Mouse (Mus musculus): ENCODE data around the gene Sgms1. TPM values are rescaled to one million over a fixed set of nuclear protein-coding genes. Genes with fewer than 3 reads are reported as not detected.
A peak's percentile ranks its signal among the peaks of the same experiment; 100 is the strongest.

The Sgms1 gene
- total and polyA plus RNA-seq, 3 experiments, result 27.0 to 62.1 (median 60.5) TPM

GRCm38 (mm10) chr19:32394825-32395224 is 5.3 kb upstream of the Sgms1 start:
- no peaks in the 10 kb centered on the region for H3K36me3 ChIP-seq (ENCODE audit: control insufficient read depth, insufficient read depth, low read length)
- H3K27ac ChIP-seq, result no peak overlapping the region
- H3K27me3 ChIP-seq (ENCODE audit: control insufficient read depth, insufficient read depth, low read length), result no peaks in the 10 kb centered on the region; the same call in 1 of the 2 replicates
- H3K9ac ChIP-seq (ENCODE audit: low read depth, low read length), result no peak overlapping the region
- H3K4me1 ChIP-seq (ENCODE audit: control insufficient read depth, insufficient read depth, low read length), result peaks cover under 1% of the 10 kb centered on the region; the same call in 1 of the 2 replicates
- H3K79me2 ChIP-seq (replicated peaks; ENCODE audit: control insufficient read depth, insufficient read depth, low read length), result no peaks in the 10 kb centered on the region
- intact Hi-C loops (cut with DNase I), result loop anchor here (5.0 kb wide), 2 partner anchors 57 to 997 kb away; partner anchors contain the start of gene Rnls
- TF ChIP-seq POLR2A (IDR thresholded peaks at IDR 0.05; ENCODE audit: insufficient read depth, low read depth, low read length) (no peak), EP300 (IDR thresholded peaks at IDR 0.05; ENCODE audit: insufficient read depth, low read depth, low read length) (no peak), CTCF (IDR thresholded peaks at IDR 0.05) (no peak)
- 85% methylated on average over 13 of the region's 13 CpGs for WGBS
- no peak overlapping the region for H3K4me3 ChIP-seq
- no peak for DNase-seq

- no peak for TF ChIP-seq POLR2A (IDR thresholded peaks at IDR 0.05; ENCODE audit: insufficient read depth, low read depth, low read length)
- peak; percentile 22; the same call in 1 of the 2 replicates for TF ChIP-seq CTCF (IDR thresholded peaks at IDR 0.05)
- TF ChIP-seq EP300 (IDR thresholded peaks at IDR 0.05; ENCODE audit: insufficient read depth, low read depth, low read length), result no peak
- no peak overlapping the region for H3K27ac ChIP-seq
- no peak overlapping the region for H3K9ac ChIP-seq (ENCODE audit: low read depth, low read length)
- intact Hi-C loops (cut with DNase I), result loop anchor here (5.0 kb wide), 1 partner anchor 58 kb away; no protein-coding TSS in a partner anchor
- peaks cover 2% of the 10 kb centered on the region; the same call in 1 of the 2 replicates for H3K4me1 ChIP-seq (ENCODE audit: control insufficient read depth, insufficient read depth, low read length)
- no peaks in the 10 kb centered on the region; the same call in 1 of the 2 replicates for H3K27me3 ChIP-seq (ENCODE audit: control insufficient read depth, insufficient read depth, low read length)
- no peak for DNase-seq
- no peaks in the 10 kb centered on the region for H3K79me2 ChIP-seq (replicated peaks; ENCODE audit: control insufficient read depth, insufficient read depth, low read length)
- no peaks in the 10 kb centered on the region for H3K36me3 ChIP-seq (ENCODE audit: control insufficient read depth, insufficient read depth, low read length)
- no peak overlapping the region for H3K4me3 ChIP-seq
- 64% methylated on average over 8 of the region's 8 CpGs for WGBS
Observed at GRCm38 (mm10) chr19:32393758-32394450, 4.4 kb upstream of the Sgms1 start.

- no peaks in the 10 kb centered on the region for H3K79me2 ChIP-seq (replicated peaks; ENCODE audit: control insufficient read depth, insufficient read depth, low read length)
- no peaks in the 10 kb centered on the region; the same call in 1 of the 2 replicates for H3K27me3 ChIP-seq (ENCODE audit: control insufficient read depth, insufficient read depth, low read length)
- DNase-seq, result no peak
- intact Hi-C loops (cut with DNase I), result loop anchor here (5.0 kb wide), 1 partner anchor 59 kb away; no protein-coding TSS in a partner anchor
- 90% methylated on average over 4 of the region's 4 CpGs for WGBS
- no peak overlapping the region for H3K9ac ChIP-seq (ENCODE audit: low read depth, low read length)
- TF ChIP-seq EP300 (IDR thresholded peaks at IDR 0.05; ENCODE audit: insufficient read depth, low read depth, low read length) (no peak), POLR2A (IDR thresholded peaks at IDR 0.05; ENCODE audit: insufficient read depth, low read depth, low read length) (no peak), CTCF (IDR thresholded peaks at IDR 0.05) (no peak)
- H3K4me1 ChIP-seq (ENCODE audit: control insufficient read depth, insufficient read depth, low read length), result peaks cover 2% of the 10 kb centered on the region; the same call in 1 of the 2 replicates
- no peak overlapping the region for H3K27ac ChIP-seq
- H3K36me3 ChIP-seq (ENCODE audit: control insufficient read depth, insufficient read depth, low read length), result no peaks in the 10 kb centered on the region
- no peak overlapping the region for H3K4me3 ChIP-seq
Observed at GRCm38 (mm10) chr19:32393092-32393745, 3.7 kb upstream of the Sgms1 start.

GRCm38 (mm10) chr19:32391441-32391840 is 1.9 kb upstream of the Sgms1 start:
- Histone ChIP-seq H3K4me3 (no peak overlapping the region), H3K4me1 (ENCODE audit: control insufficient read depth, insufficient read depth, low read length) (peaks cover 5% of the 10 kb centered on the region), H3K9ac (ENCODE audit: low read depth, low read length) (no peak overlapping the region), H3K36me3 (ENCODE audit: control insufficient read depth, insufficient read depth, low read length) (no peaks in the 10 kb centered on the region), H3K27ac (no peak overlapping the region), H3K79me2 (replicated peaks; ENCODE audit: control insufficient read depth, insufficient read depth, low read length) (no peaks in the 10 kb centered on the region), H3K27me3 (ENCODE audit: control insufficient read depth, insufficient read depth, low read length) (no peaks in the 10 kb centered on the region; the same call in 1 of the 2 replicates)
- intact Hi-C loops (cut with DNase I), result loop anchor here (5.0 kb wide), 1 partner anchor 61 kb away; no protein-coding TSS in a partner anchor
- TF ChIP-seq EP300 (IDR thresholded peaks at IDR 0.05; ENCODE audit: insufficient read depth, low read depth, low read length), result no peak
- TF ChIP-seq POLR2A (IDR thresholded peaks at IDR 0.05; ENCODE audit: insufficient read depth, low read depth, low read length), result no peak
- no peak for TF ChIP-seq CTCF (IDR thresholded peaks at IDR 0.05)
- DNase-seq, result no peak
- 92% methylated on average over 3 of the region's 3 CpGs for WGBS

- no peaks in the 10 kb centered on the region for H3K27me3 ChIP-seq (ENCODE audit: control insufficient read depth, insufficient read depth, low read length)
- intact Hi-C loops (cut with DNase I), result loop anchor here (5.0 kb wide), 1 partner anchor 62 kb away; no protein-coding TSS in a partner anchor
- WGBS, result 57% methylated on average over 7 of the region's 7 CpGs
- no peak for TF ChIP-seq CTCF (IDR thresholded peaks at IDR 0.05)
- no peak for TF ChIP-seq POLR2A (IDR thresholded peaks at IDR 0.05; ENCODE audit: insufficient read depth, low read depth, low read length)
- no peak for TF ChIP-seq EP300 (IDR thresholded peaks at IDR 0.05; ENCODE audit: insufficient read depth, low read depth, low read length)
- no peaks in the 10 kb centered on the region; the same call in 1 of the 2 replicates for H3K79me2 ChIP-seq (replicated peaks; ENCODE audit: control insufficient read depth, insufficient read depth, low read length)
- H3K4me1 ChIP-seq (ENCODE audit: control insufficient read depth, insufficient read depth, low read length), result peaks cover 7% of the 10 kb centered on the region
- no peak for DNase-seq
- peak overlapping the region; percentile 97 for H3K27ac ChIP-seq
- peak overlapping the region; percentile 64 for H3K4me3 ChIP-seq
- H3K9ac ChIP-seq (ENCODE audit: low read depth, low read length), result peak overlapping the region; percentile 98
- H3K36me3 ChIP-seq (ENCODE audit: control insufficient read depth, insufficient read depth, low read length), result 0 out of 2 replicates have a peak, but pooled peaks cover 2% of the 10 kb centered on the region
Observed at GRCm38 (mm10) chr19:32390116-32390515, 602 bp upstream of the Sgms1 start.

Measured in heart, adult 2 months (tissue).